Mouse (Mus musculus): ENCODE measurements around the gene Trem2.

GRCm38 (mm10) chr17:48346834-48347233 is 633 bp downstream of the Trem2 start:
- no peak for TF ChIP-seq CTCF (IDR thresholded peaks at IDR 0.05; ENCODE audit: borderline replicate concordance, insufficient read depth, low read depth, low read length)
- no peak for TF ChIP-seq POLR2A (IDR thresholded peaks at IDR 0.05; ENCODE audit: borderline replicate concordance, insufficient read depth, low read length)
